ENCODE assay signal across 18 mouse cellular contexts in the genomic region with DNA sequence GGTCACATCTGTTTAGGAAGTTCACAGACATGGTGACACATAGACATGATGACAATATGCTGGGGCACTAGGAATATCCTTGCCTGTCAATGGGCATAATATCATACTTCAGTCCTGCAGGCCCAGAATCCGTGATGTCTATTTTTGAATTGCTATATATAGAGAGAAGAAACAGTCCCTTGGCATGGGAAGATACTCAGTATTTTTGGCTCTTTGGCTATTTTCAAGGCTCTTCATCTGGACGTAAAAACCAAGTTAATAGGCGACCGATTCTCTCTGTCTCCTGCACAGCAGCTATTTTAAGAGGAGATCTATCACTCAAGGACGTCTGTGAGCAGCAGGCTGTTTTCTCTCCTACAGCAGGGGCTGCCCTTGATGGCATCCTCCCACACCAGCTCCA.
"Had no signal": no experiment of that assay in that cellular context is flagged by ENCODE, and none has a peak within 500 bp of the region (broad histone marks: within the 10 kb centered on the region; RNA-seq: fewer than 3 reads in every experiment).

No protein-coding gene starts in this region.

- H3K27ac ChIP-seq: liver, embryonic 15.5 days; lung, embryonic 15.5 days; macrophage; midbrain, embryonic 13.5 days; midbrain, embryonic 15.5 days; neural tube, embryonic 12.5 days; stomach, embryonic 15.5 days; stomach, postnatal 0 days had no signal

- ATAC-seq: liver, postnatal 0 days; lung, postnatal 0 days; midbrain, embryonic 13.5 days; midbrain, embryonic 15.5 days had no signal

- DNase-seq: liver, postnatal 0 days; lung, adult 2 months; lung, postnatal 14 days; lung, postnatal 36 days; right cerebral cortex, postnatal 14 days; thymus, adult 18-20 months; thymus, postnatal 14 days; thymus, postnatal 36 days had no signal

- H3K4me3 ChIP-seq: liver, embryonic 15.5 days; lung, embryonic 15.5 days; megakaryocyte, embryonic 14.5 days; midbrain, embryonic 13.5 days; midbrain, embryonic 15.5 days; neural tube, embryonic 12.5 days; stomach, embryonic 15.5 days had no signal
